Mouse (Mus musculus): ENCODE results near the gene Slc2a2.

The Slc2a2 gene

GRCm38 (mm10) chr3:28697797-28698196, at the start of gene Slc2a2:
Slc2a2 (plus strand) TSS chr3:28697903.
- DNase-seq (ENCODE audit: low spot score) = no peak

GRCm38 (mm10) chr3:28652574-28652973, 45.1 kb upstream of the Slc2a2 start:
- no peak for DNase-seq (ENCODE audit: low spot score)

GRCm38 (mm10) chr3:28653043-28653442, 44.7 kb upstream of the Slc2a2 start:
- DNase-seq (ENCODE audit: low spot score) = no peak

GRCm38 (mm10) chr3:28654740-28655139, 43.0 kb upstream of the Slc2a2 start:
- no peak for DNase-seq (ENCODE audit: low spot score)

- DNase-seq (ENCODE audit: low spot score) = no peak
These were observed 39.4 kb upstream of the Slc2a2 start for GRCm38 (mm10) chr3:28658349-28658748.

GRCm38 (mm10) chr3:28680851-28681250, 16.9 kb upstream of the Slc2a2 start:
- DNase-seq (ENCODE audit: low spot score) = no peak

GRCm38 (mm10) chr3:28681866-28682265, 15.8 kb upstream of the Slc2a2 start:
- no peak for DNase-seq (ENCODE audit: low spot score)

- no peak for DNase-seq (ENCODE audit: low spot score)
These were observed 15.3 kb upstream of the Slc2a2 start for GRCm38 (mm10) chr3:28682411-28682810.

GRCm38 (mm10) chr3:28685510-28685909, 12.2 kb upstream of the Slc2a2 start:
- DNase-seq (ENCODE audit: low spot score) = no peak

- no peak for DNase-seq (ENCODE audit: low spot score)
These were observed 2.9 kb upstream of the Slc2a2 start for GRCm38 (mm10) chr3:28694811-28695210.

- DNase-seq (ENCODE audit: low spot score) = no peak
These were observed 2.1 kb upstream of the Slc2a2 start for GRCm38 (mm10) chr3:28695608-28696007.

- no peak for DNase-seq (ENCODE audit: low spot score)
These were observed 1.5 kb upstream of the Slc2a2 start for GRCm38 (mm10) chr3:28696162-28696561.

GRCm38 (mm10) chr3:28699601-28700000, 1.9 kb downstream of the Slc2a2 start:
- DNase-seq (ENCODE audit: low spot score) = no peak

- DNase-seq (ENCODE audit: low spot score) = no peak
These were observed 7.9 kb downstream of the Slc2a2 start for GRCm38 (mm10) chr3:28705522-28706137.

- DNase-seq (ENCODE audit: low spot score) = no peak
These were observed 9.0 kb downstream of the Slc2a2 start for GRCm38 (mm10) chr3:28706736-28707135.

- no peak for DNase-seq (ENCODE audit: low spot score)
These were observed 12.0 kb downstream of the Slc2a2 start for GRCm38 (mm10) chr3:28709740-28710139.

GRCm38 (mm10) chr3:28713913-28714698, 16.4 kb downstream of the Slc2a2 start:
- DNase-seq (ENCODE audit: low spot score) = no peak

- no peak for DNase-seq (ENCODE audit: low spot score)
These were observed 20.8 kb downstream of the Slc2a2 start for GRCm38 (mm10) chr3:28718521-28718920.

GRCm38 (mm10) chr3:28721218-28721617, 23.5 kb downstream of the Slc2a2 start:
- no peak for DNase-seq (ENCODE audit: low spot score)

GRCm38 (mm10) chr3:28721838-28722237, 24.1 kb downstream of the Slc2a2 start:
- no peak for DNase-seq (ENCODE audit: low spot score)

GRCm38 (mm10) chr3:28722531-28722930, 24.8 kb downstream of the Slc2a2 start:
- DNase-seq (ENCODE audit: low spot score) = no peak

GRCm38 (mm10) chr3:28723534-28723933, 25.8 kb downstream of the Slc2a2 start:
- DNase-seq (ENCODE audit: low spot score) = no peak

GRCm38 (mm10) chr3:28725203-28725602, 27.5 kb downstream of the Slc2a2 start:
- DNase-seq (ENCODE audit: low spot score) = no peak

- DNase-seq (ENCODE audit: low spot score) = no peak
These were observed 28.7 kb downstream of the Slc2a2 start for GRCm38 (mm10) chr3:28726356-28726755.
